Mouse (Mus musculus) frontal cortex, adult 2 months (tissue): ENCODE results near the gene Hoxb6. TPM values are rescaled to one million over a fixed set of nuclear protein-coding genes. Genes with fewer than 3 reads are reported as not detected.

Experiments
- DNase-seq, 2 experiments: peaks; one replicate each; pipeline ENCODE4 v3.0.0; 2022; ENCODE audit warnings: low spot score in 1 of 2; ENCODE audit errors: extremely low spot score in 1 of 2
- polyA plus RNA-seq: library from polyadenylated mRNA; depleted of rRNA; stranded (reverse); fragments of >200 nt; gene quantifications from 2 replicates; pipeline ENCODE4 v1.2.3, GENCODE M21; 2012; rRNA removed

Gene Hoxb6
- polyA plus RNA-seq, 1 experiment = not detected

- DNase-seq = no peak
Observed at GRCm38 (mm10) chr11:96348141-96348928, 56.1 kb downstream of the Hoxb6 start.

GRCm38 (mm10) chr11:96348988-96349387 is 56.7 kb downstream of the Hoxb6 start:
- DNase-seq = no peak

- no peak for DNase-seq
Observed at GRCm38 (mm10) chr11:96349491-96350340, 57.4 kb downstream of the Hoxb6 start.

- DNase-seq = no peak
Observed at GRCm38 (mm10) chr11:96350341-96350624, 58.0 kb downstream of the Hoxb6 start, which contains the start of gene Hoxb2. Hoxb2 (plus strand) TSS chr11:96350525.

GRCm38 (mm10) chr11:96350791-96351190 is 58.5 kb downstream of the Hoxb6 start:
- DNase-seq = no peak

Other genes with a start within 250 kb of the Hoxb6 start
- 45.3 and 50.3 TPM in 2 replicates for gene Ube2z, start 227.1 kb upstream of the Hoxb6 start, polyA plus RNA-seq
- 410 and 500 TPM in 2 replicates for gene Atp5g1, start 216.8 kb upstream of the Hoxb6 start, polyA plus RNA-seq
- not detected in 2 replicates for gene Calcoco2, start 180.5 kb upstream of the Hoxb6 start, polyA plus RNA-seq
- 0.06 and 0.61 TPM in 2 replicates for gene Ttll6, start 158.7 kb upstream of the Hoxb6 start, polyA plus RNA-seq
- not detected in 2 replicates for gene Hoxb13, start 98.2 kb upstream of the Hoxb6 start, polyA plus RNA-seq
- not detected in 2 replicates for gene Hoxb9, start 21.0 kb upstream of the Hoxb6 start, polyA plus RNA-seq
- gene Hoxb8, start 10.6 kb upstream of the Hoxb6 start, polyA plus RNA-seq = 0.06 TPM in 1 of 2 replicates, not detected in the other
- not detected in 2 replicates for gene Hoxb7, start 5.9 kb upstream of the Hoxb6 start, polyA plus RNA-seq
- 0.11 TPM in 1 of 2 replicates, not detected in the other for gene Hoxb5, start 10.9 kb downstream of the Hoxb6 start, polyA plus RNA-seq
- 0.04 TPM in 1 of 2 replicates, not detected in the other for gene Hoxb4, start 25.8 kb downstream of the Hoxb6 start, polyA plus RNA-seq
- gene Hoxb3, start 30.9 kb downstream of the Hoxb6 start, polyA plus RNA-seq = not detected in 2 replicates
- 0.06 TPM in 1 of 2 replicates, not detected in the other for gene Hoxb2, start 58.0 kb downstream of the Hoxb6 start, polyA plus RNA-seq
- gene Hoxb1, start 73.3 kb downstream of the Hoxb6 start, polyA plus RNA-seq = not detected in 2 replicates
- gene Skap1, start 172.1 kb downstream of the Hoxb6 start, polyA plus RNA-seq = 2.3 and 3.1 TPM in 2 replicates